Mouse (Mus musculus): Measurements from ENCODE around the gene Rplp1.

DNA sequence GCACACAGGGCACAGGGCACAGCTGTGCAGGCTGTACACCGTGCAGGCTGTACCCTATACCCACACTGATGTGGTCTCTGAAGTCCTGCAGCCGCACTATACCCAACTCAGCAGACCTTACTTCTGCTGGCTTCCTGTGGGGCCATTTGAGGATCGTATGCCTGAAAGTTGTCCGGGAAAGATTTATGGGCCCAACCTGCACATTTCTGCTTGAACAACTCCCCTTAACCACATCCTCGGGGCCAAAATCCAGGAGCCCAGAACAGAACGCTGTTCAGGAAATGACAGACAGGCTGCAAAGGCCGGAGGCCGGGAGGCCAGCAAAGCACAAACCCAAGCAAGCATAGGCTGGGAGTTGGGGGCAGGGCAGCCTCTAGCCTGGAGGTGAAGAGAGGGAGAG lies 41.0 kb downstream of the Rplp1 start:
- TF ChIP-seq CTCF (IDR thresholded peaks at IDR 0.05; ENCODE audit: insufficient read depth, low read depth, low read length) (no peak), POLR2A (IDR thresholded peaks at IDR 0.05; ENCODE audit: insufficient read depth, low read depth, low read length) (no peak)
